Mouse (Mus musculus): ENCODE data around the gene Pbx4. TPM values are rescaled to one million over a fixed set of nuclear protein-coding genes. Genes with fewer than 3 reads are reported as not detected.

Pbx4 gene
- total RNA-seq, 4 experiments from 2014 or later = 0.29 to 1.00 TPM; not detected in 2

- DNase-seq (ENCODE audit: low spot score) = no peak
These were observed 22.5 kb upstream of the Pbx4 start for GRCm38 (mm10) chr8:69809820-69810219.

GRCm38 (mm10) chr8:69814881-69815280 is 17.4 kb upstream of the Pbx4 start:
- no peak for DNase-seq (ENCODE audit: low spot score)

- no peak for DNase-seq (ENCODE audit: low spot score)
These were observed 16.9 kb upstream of the Pbx4 start for GRCm38 (mm10) chr8:69815396-69815795.

GRCm38 (mm10) chr8:69820466-69820865 is 11.8 kb upstream of the Pbx4 start:
- no peak for DNase-seq (ENCODE audit: low spot score)

- no peak for DNase-seq (ENCODE audit: low spot score)
These were observed 10.3 kb upstream of the Pbx4 start for GRCm38 (mm10) chr8:69821971-69822385.

- no peak for DNase-seq (ENCODE audit: low spot score)
These were observed 9.7 kb upstream of the Pbx4 start, which contains the start of gene Lpar2 for GRCm38 (mm10) chr8:69822386-69823191. Gene Lpar2, plus strand, starts transcription at chr8:69822429.

- DNase-seq (ENCODE audit: low spot score) = no peak
These were observed 5.9 kb upstream of the Pbx4 start for GRCm38 (mm10) chr8:69826371-69826770.

GRCm38 (mm10) chr8:69837057-69837682 is 4.9 kb downstream of the Pbx4 start:
- no peak for DNase-seq (ENCODE audit: low spot score)

GRCm38 (mm10) chr8:69847167-69848065 is 15.1 kb downstream of the Pbx4 start:
- DNase-seq (ENCODE audit: low spot score) = no peak

GRCm38 (mm10) chr8:69848951-69849350 is 16.7 kb downstream of the Pbx4 start:
- peak; percentile 24 for DNase-seq (ENCODE audit: low spot score)

- DNase-seq (ENCODE audit: low spot score) = no peak
These were observed 17.6 kb downstream of the Pbx4 start for GRCm38 (mm10) chr8:69849899-69850298.

GRCm38 (mm10) chr8:69850926-69851506 is 18.7 kb downstream of the Pbx4 start:
- no peak for DNase-seq (ENCODE audit: low spot score)

- DNase-seq (ENCODE audit: low spot score) = no peak
These were observed 21.6 kb downstream of the Pbx4 start for GRCm38 (mm10) chr8:69853869-69854268.

- DNase-seq (ENCODE audit: low spot score) = no peak
These were observed 28.5 kb downstream of the Pbx4 start for GRCm38 (mm10) chr8:69860807-69861206.

GRCm38 (mm10) chr8:69861251-69861650 is 29.0 kb downstream of the Pbx4 start:
- no peak for DNase-seq (ENCODE audit: low spot score)

- no peak for DNase-seq (ENCODE audit: low spot score)
These were observed 31.2 kb downstream of the Pbx4 start for GRCm38 (mm10) chr8:69863387-69864020.

- no peak for DNase-seq (ENCODE audit: low spot score)
These were observed 31.9 kb downstream of the Pbx4 start for GRCm38 (mm10) chr8:69864180-69864579.

GRCm38 (mm10) chr8:69867696-69868326 is 35.5 kb downstream of the Pbx4 start:
- no peak for DNase-seq (ENCODE audit: low spot score)

- DNase-seq (ENCODE audit: low spot score) = no peak
These were observed 37.9 kb downstream of the Pbx4 start for GRCm38 (mm10) chr8:69870003-69870765.

- DNase-seq (ENCODE audit: low spot score) = no peak
These were observed 38.6 kb downstream of the Pbx4 start for GRCm38 (mm10) chr8:69870907-69871306.

All from heart, adult 8-10 months (tissue).